Mouse (Mus musculus): ENCODE results near the gene Fbh1. TPM values are rescaled to one million over a fixed set of nuclear protein-coding genes. Genes with fewer than 3 reads are reported as not detected.

Fbh1 gene
- polyA plus RNA-seq, 1 experiment from 2014 or later: 163 TPM

Other genes with a start within 250 kb of the Fbh1 start
- gene Pfkfb3, start 223.5 kb downstream of the Fbh1 start, polyA plus RNA-seq (2016; fragmentation: Nextera tagmentation; extraction: Ambion mirVana): 19.5 and 20.4 TPM in 2 replicates
- 162 and 166 TPM in 2 replicates for gene Rbm17, start 173.4 kb downstream of the Fbh1 start, polyA plus RNA-seq (2016; fragmentation: Nextera tagmentation; extraction: Ambion mirVana)
- gene Gm17490, start 151.3 kb downstream of the Fbh1 start, polyA plus RNA-seq (2016; fragmentation: Nextera tagmentation; extraction: Ambion mirVana): not detected in 2 replicates
- gene Il2ra, start 134.8 kb downstream of the Fbh1 start, polyA plus RNA-seq (2016; fragmentation: Nextera tagmentation; extraction: Ambion mirVana): not detected in 2 replicates
- gene Il15ra, start 72.3 kb downstream of the Fbh1 start, polyA plus RNA-seq (2016; fragmentation: Nextera tagmentation; extraction: Ambion mirVana): 0.68 and 0.74 TPM in 2 replicates
- 60.6 and 62.8 TPM in 2 replicates for gene Ankrd16, start 294 bp upstream of the Fbh1 start, polyA plus RNA-seq (2016; fragmentation: Nextera tagmentation; extraction: Ambion mirVana)